Mouse (Mus musculus): ENCODE measurements around the gene Gm14147. TPM values are rescaled to one million over a fixed set of nuclear protein-coding genes. Genes with fewer than 3 reads are reported as not detected.
"Not testable (repeated sequence)": the region's sequence is repeated elsewhere in the genome, so short reads cannot be mapped to it uniquely, and the experiment has no call there.

The Gm14147 gene
- not detected in 2 replicates for total RNA-seq (2015; ENCODE audit: low replicate concordance)
- 0.56 TPM in 1 of 2 replicates, not detected in the other for total RNA-seq (2017; ENCODE audit: low replicate concordance)

- not testable (repeated sequence) for ATAC-seq (replicated peaks; ENCODE audit: low FRiP score, poor library complexity, severe bottlenecking)
Measured at GRCm38 (mm10) chr2:151097945-151098344, at the start of gene Gm14147. Gene Gm14147 (plus strand): TSS chr2:151098245.

DNA sequence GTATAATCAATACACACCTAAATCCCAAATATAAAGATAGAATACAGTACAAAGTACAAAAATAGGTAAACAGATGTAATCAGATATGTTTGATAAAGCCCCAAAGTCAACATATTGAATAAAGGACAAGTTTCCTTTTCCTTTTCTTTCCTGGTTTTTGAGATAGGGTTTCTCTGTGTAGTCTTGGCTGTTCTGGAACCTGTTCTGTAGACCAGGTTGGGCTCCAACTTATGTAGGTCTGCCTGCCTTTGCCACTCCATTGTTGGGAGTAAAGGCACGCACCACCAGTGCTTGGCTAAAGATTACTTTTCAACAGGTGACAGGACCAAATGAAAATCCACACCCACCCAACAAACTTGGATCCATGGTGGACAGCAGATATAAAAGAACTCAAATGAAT is 41.4 kb upstream of the Gm14147 start:
- no peak for ATAC-seq (replicated peaks; ENCODE audit: low FRiP score, poor library complexity, severe bottlenecking)

DNA sequence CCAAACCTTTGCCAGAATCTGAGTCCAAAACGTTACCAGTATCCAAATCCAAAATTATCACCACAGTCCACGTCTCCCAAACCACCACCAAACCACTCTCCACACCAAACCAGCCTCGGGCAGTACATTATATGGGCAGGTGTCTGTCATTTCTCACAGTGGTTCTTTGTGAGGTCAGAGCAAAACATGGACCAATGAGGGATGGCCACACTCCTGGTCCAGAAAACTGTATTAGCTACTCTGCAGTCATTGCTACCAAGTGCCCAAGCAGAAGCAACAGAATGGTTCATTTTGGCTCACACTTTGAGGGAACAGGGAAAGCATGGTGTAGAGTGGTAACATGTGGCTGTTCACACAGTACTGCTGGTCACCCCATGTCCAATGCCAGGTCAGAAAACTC is 5.8 kb upstream of the Gm14147 start, which contains the start of gene Gm14151:
Gene Gm14151 (minus strand): TSS at position 101 of the 400 bp plus-strand sequence.
- not testable (repeated sequence) for ATAC-seq (replicated peaks; ENCODE audit: low FRiP score, poor library complexity, severe bottlenecking)

Other genes starting within 250 kb of the Gm14147 start
- 14.6 and 26.1 TPM in 2 replicates for gene Abhd12, start 193.5 kb upstream of the Gm14147 start, total RNA-seq (2015; ENCODE audit: low replicate concordance)
- gene Abhd12, start 193.5 kb upstream of the Gm14147 start, total RNA-seq (2017; ENCODE audit: low replicate concordance): 13.4 and 42.8 TPM in 2 replicates
- 6.0 and 21.3 TPM in 2 replicates for gene Gins1, start 192.8 kb upstream of the Gm14147 start, total RNA-seq (2015; ENCODE audit: low replicate concordance)
- gene Gins1, start 192.8 kb upstream of the Gm14147 start, total RNA-seq (2017; ENCODE audit: low replicate concordance): 21.1 and 23.8 TPM in 2 replicates
- gene Ninl, start 58.9 kb upstream of the Gm14147 start, total RNA-seq (2015; ENCODE audit: low replicate concordance): 16.9 and 21.9 TPM in 2 replicates
- 71.1 and 103 TPM in 2 replicates for gene Ninl, start 58.9 kb upstream of the Gm14147 start, total RNA-seq (2017; ENCODE audit: low replicate concordance)
- gene Nanp, start 58.8 kb upstream of the Gm14147 start, total RNA-seq (2015; ENCODE audit: low replicate concordance): 22.1 and 31.6 TPM in 2 replicates
- gene Nanp, start 58.8 kb upstream of the Gm14147 start, total RNA-seq (2017; ENCODE audit: low replicate concordance): 16.5 and 43.2 TPM in 2 replicates
- not detected in 2 replicates for gene Gm14151, start 5.9 kb upstream of the Gm14147 start, total RNA-seq (2015; ENCODE audit: low replicate concordance)
- not detected in 2 replicates for gene Gm14151, start 5.9 kb upstream of the Gm14147 start, total RNA-seq (2017; ENCODE audit: low replicate concordance)

Data from erythroblast, adult 5-6 weeks (primary cell).